Mouse (Mus musculus): ENCODE results near the gene Gm5089. TPM values are rescaled to one million over a fixed set of nuclear protein-coding genes. Genes with fewer than 3 reads are reported as not detected.

Gm5089 gene
- polyA plus RNA-seq, 1 experiment: not detected

DNA sequence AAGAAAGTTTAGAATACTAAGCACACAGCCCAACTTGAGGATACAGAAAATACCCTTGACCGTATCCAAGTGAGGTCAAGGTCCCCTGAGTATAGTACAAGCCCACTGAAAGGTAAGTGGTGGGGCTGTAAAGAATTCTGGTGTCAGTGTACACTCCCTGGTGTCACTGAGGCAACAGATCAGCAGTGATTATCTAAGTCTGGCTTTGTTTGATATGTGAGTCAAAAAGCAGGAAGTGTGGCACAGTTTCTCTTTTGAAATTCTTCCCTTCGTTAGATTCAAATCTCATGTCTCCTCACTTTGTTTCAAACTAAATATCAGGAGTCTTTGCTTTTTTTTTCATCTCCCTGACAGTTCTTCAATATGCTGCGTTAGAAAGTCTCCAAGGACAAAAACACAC, 18.4 kb downstream of the Gm5089 start:
- H3K27me3 ChIP-seq (replicated peaks): peaks cover 14% of the 10 kb centered on the region
- no peaks in the 10 kb centered on the region for H3K36me3 ChIP-seq (replicated peaks; ENCODE audit: low read length)
- no peaks in the 10 kb centered on the region for H3K4me1 ChIP-seq
- TF ChIP-seq FLI1 (IDR thresholded peaks at IDR 0.05; ENCODE audit: low read length): no peak
- TF ChIP-seq GATA1 (IDR thresholded peaks at IDR 0.05; ENCODE audit: borderline replicate concordance, low read length): no peak
- no peaks in the 10 kb centered on the region for H3K9me3 ChIP-seq
- H3K4me3 ChIP-seq (replicated peaks): no peak overlapping the region

DNA sequence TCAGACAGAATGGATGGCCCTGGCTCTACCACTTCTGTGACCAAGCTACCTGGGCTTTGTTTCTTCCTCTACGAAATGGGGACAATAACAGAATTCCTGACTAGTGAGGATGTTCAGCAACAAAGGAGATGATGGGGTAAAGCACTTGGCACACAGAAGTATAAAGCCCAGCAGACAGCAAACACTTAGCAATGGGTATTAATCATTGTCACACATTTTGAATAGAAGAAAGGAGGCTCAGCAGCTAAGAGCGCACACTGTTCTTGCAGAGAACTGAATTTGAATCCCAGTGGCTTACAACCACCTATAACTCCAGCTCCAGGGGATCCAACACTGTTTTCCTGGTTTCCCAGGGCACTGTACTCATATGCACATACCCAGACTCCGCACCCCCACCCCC, 23.3 kb downstream of the Gm5089 start:
- no peak overlapping the region for H3K4me3 ChIP-seq (replicated peaks)
- peaks cover 10% of the 10 kb centered on the region for H3K27me3 ChIP-seq (replicated peaks)
- no peaks in the 10 kb centered on the region for H3K4me1 ChIP-seq
- TF ChIP-seq FLI1 (IDR thresholded peaks at IDR 0.05; ENCODE audit: low read length) (no peak), GATA1 (IDR thresholded peaks at IDR 0.05; ENCODE audit: borderline replicate concordance, low read length) (no peak)
- no peaks in the 10 kb centered on the region for H3K36me3 ChIP-seq (replicated peaks; ENCODE audit: low read length)
- no peaks in the 10 kb centered on the region for H3K9me3 ChIP-seq

DNA sequence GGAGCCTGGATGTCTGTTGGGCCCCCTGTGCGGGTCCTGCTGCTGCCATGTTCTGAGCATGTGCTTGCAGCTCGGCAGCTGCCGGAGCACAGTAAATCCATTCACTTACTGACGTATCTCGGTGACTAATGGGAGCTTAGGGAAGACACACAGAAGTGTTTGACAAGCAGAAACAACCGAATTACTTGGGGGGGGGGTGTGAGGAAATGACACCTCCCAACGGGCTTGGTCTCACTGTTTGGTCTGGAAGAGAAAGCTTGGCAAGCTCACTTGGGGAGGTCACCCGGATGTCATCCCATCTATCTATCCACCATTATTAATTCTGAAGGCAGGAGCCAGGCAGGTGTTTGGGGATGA, 23.7 kb downstream of the Gm5089 start:
- Histone ChIP-seq H3K4me3 (replicated peaks) (no peak overlapping the region), H3K36me3 (replicated peaks; ENCODE audit: low read length) (no peaks in the 10 kb centered on the region), H3K27me3 (replicated peaks) (peaks cover 10% of the 10 kb centered on the region), H3K9me3 (no peaks in the 10 kb centered on the region), H3K4me1 (no peaks in the 10 kb centered on the region)
- TF ChIP-seq FLI1 (IDR thresholded peaks at IDR 0.05; ENCODE audit: low read length) (no peak), GATA1 (IDR thresholded peaks at IDR 0.05; ENCODE audit: borderline replicate concordance, low read length) (no peak)

DNA sequence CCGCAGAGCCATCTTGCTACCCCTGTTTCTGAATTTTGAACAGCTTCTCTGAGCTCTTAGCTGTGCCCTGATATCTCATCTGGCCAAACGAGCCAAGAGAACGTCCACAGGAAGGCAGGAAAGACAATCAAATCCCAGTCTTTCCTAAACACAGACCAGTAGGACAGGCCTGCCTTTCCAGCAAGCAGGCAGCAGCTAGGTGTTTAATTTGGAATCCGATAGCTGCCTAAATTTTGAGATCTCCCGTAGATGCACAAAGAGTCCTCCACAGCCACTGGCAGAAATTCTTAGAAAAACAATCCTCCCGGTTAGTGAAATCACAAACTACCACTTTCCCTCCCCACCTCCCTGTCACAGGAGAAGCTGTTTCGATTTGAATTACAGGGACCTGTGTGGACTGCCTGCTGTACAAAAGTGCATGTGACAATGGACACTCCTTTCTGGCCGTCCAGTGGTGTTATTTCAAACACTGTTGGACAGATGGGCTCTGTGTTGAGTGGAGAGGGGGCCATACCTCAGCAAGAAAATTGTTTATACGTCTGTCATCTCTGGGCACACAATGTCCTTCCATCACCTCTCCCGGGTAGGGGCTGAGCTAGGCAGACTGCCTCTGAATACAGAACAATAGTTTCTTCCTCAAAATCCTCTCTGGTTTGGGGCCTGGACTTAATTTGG, 24.2 kb downstream of the Gm5089 start:
- no peaks in the 10 kb centered on the region for H3K4me1 ChIP-seq
- no peaks in the 10 kb centered on the region for H3K36me3 ChIP-seq (replicated peaks; ENCODE audit: low read length)
- H3K4me3 ChIP-seq (replicated peaks): no peak overlapping the region
- H3K27me3 ChIP-seq (replicated peaks): peaks cover 10% of the 10 kb centered on the region
- no peaks in the 10 kb centered on the region for H3K9me3 ChIP-seq
- no peak for TF ChIP-seq FLI1 (IDR thresholded peaks at IDR 0.05; ENCODE audit: low read length)

DNA sequence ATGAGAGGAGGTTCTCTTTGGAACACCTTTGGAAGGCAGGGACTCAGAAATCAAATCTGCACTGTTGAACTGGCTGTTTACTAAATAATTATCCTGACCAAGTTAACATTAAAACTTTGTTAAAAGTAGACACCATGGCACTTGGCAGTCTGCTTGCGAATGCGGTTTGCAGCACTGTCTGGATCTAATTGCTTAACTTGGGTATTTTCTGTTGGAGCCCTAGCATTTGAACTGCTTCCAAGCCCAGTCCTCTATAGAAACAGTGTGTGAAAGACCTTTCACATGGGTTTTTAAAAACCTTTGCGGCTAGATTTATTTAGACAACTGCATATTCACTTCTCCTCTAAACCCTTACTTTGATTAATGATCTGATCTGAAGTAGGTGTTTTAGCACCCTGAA, 26.5 kb downstream of the Gm5089 start:
- H3K36me3 ChIP-seq (replicated peaks; ENCODE audit: low read length): no peaks in the 10 kb centered on the region
- TF ChIP-seq GATA1 (IDR thresholded peaks at IDR 0.05; ENCODE audit: borderline replicate concordance, low read length) (no peak), FLI1 (IDR thresholded peaks at IDR 0.05; ENCODE audit: low read length) (no peak)
- H3K4me3 ChIP-seq (replicated peaks): no peak overlapping the region
- no peaks in the 10 kb centered on the region; the same call in 1 of the 2 replicates for H3K4me1 ChIP-seq
- peaks cover 11% of the 10 kb centered on the region for H3K27me3 ChIP-seq (replicated peaks)
- no peaks in the 10 kb centered on the region for H3K9me3 ChIP-seq

DNA sequence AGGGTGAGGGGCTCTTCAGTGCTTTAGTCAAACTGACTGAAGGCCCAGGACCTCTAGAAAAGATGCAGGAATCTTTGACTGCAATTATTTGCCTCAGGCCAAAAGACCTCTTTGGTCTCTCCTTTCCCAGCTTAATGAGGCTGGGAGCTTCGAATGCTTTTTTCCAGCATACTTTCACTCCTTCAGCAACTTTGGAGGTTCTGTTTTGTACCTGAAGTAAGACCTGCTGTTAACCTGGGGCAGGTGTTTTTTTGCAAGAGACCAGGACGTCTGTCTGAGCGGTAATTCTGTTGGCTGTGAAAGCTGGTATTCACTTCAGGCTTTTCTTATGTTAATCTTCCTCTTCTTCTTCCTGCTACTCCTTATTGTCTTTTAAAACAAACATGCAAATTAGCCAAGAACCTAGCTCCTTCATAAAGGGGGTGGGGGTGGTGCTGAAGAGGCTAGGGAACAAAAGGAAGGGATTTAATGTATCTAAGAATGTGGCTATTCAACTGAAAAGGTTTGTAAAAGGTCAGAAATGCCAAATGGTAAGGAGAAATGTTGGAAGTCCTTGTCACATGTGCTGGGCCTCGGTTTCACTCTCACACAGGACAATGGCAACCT, 34.6 kb downstream of the Gm5089 start:
- Histone ChIP-seq H3K4me1 (no peaks in the 10 kb centered on the region; the same call in 1 of the 2 replicates), H3K9me3 (no peaks in the 10 kb centered on the region), H3K27me3 (replicated peaks) (peaks cover 6% of the 10 kb centered on the region), H3K4me3 (replicated peaks) (no peak overlapping the region), H3K36me3 (replicated peaks; ENCODE audit: low read length) (no peaks in the 10 kb centered on the region)
- TF ChIP-seq GATA1 (IDR thresholded peaks at IDR 0.05; ENCODE audit: borderline replicate concordance, low read length) (no peak), FLI1 (IDR thresholded peaks at IDR 0.05; ENCODE audit: low read length) (no peak)

DNA sequence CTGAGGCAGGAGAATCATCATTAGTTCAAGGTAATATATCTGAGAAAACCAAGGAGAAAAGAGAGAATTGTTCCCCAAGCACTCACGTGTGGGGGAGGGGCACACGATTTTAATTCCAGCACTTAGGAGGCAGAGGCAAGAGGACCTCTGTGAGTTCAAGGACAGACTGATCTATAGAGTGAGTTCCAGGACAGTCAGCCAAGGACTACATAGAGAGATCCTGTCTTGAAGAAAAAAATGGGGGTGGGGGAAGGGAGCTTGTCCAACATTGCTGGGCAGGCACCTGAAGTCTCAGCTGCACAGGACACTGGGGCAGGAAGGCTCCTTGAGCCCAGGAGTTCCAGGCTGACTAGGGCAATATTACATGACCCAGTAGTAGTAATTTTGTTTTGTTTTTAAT, 36.1 kb downstream of the Gm5089 start:
- Histone ChIP-seq H3K4me1 (no peaks in the 10 kb centered on the region), H3K36me3 (replicated peaks; ENCODE audit: low read length) (no peaks in the 10 kb centered on the region), H3K9me3 (no peaks in the 10 kb centered on the region), H3K27me3 (replicated peaks) (peaks cover 9% of the 10 kb centered on the region), H3K4me3 (replicated peaks) (no peak overlapping the region)
- TF ChIP-seq FLI1 (IDR thresholded peaks at IDR 0.05; ENCODE audit: low read length) (no peak), GATA1 (IDR thresholded peaks at IDR 0.05; ENCODE audit: borderline replicate concordance, low read length) (no peak)

DNA sequence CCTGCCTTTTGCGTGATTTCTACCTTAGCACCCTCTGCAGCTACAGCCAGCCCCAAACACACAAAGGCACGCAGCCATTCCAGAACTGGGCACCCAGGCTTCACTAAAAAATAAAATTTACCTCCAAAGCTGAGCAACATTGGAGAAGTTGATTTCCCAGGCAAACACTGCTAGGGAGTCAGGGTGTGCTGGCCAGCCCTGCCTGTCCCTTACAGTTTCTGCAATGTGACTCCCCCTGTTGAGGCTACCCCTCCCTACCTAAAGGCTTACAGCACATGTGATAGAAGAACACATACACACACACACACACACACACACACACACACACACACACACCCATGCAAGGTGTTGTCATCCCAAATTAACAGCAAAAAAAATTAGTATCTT, 37.4 kb downstream of the Gm5089 start:
- no peak for TF ChIP-seq FLI1 (IDR thresholded peaks at IDR 0.05; ENCODE audit: low read length)
- no peak for TF ChIP-seq GATA1 (IDR thresholded peaks at IDR 0.05; ENCODE audit: borderline replicate concordance, low read length)
- peaks cover 10% of the 10 kb centered on the region for H3K27me3 ChIP-seq (replicated peaks)
- H3K9me3 ChIP-seq: no peaks in the 10 kb centered on the region
- H3K36me3 ChIP-seq (replicated peaks; ENCODE audit: low read length): no peaks in the 10 kb centered on the region
- no peak overlapping the region for H3K4me3 ChIP-seq (replicated peaks)
- H3K4me1 ChIP-seq: no peaks in the 10 kb centered on the region

DNA sequence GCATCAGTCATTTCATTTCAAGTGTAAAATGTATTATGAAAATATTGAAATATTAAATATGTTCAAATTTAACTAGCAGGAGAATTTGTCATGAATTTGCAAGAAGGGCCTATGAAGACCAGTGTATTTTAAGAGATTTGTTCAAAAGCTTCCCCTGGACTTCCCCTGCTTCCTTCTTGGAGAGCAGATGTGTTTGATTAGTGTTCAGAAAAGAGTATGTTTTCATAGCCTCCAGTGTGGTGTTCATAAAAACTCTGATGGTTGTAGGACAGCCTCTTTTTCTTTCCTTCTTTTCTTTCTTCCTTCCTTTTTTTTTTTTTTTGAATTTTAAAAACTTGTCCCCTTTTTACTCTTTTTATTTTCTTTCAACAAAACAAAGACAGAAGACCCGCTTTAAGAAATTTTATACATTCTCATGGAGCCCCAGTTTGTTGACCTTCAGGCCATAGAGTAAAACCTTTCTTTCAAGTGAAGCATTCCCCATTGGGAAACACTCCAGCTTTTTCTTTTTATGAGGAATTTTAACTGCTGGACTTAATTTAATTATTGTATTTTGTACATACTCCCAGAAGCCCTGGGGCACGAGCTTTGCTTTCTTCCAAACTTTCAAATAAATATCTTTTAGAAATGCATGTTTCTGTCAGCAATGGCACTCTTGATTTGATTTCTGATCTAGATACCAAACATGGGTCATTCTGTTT, 37.9 kb downstream of the Gm5089 start:
- TF ChIP-seq GATA1 (IDR thresholded peaks at IDR 0.05; ENCODE audit: borderline replicate concordance, low read length) (no peak), FLI1 (IDR thresholded peaks at IDR 0.05; ENCODE audit: low read length) (no peak)

DNA sequence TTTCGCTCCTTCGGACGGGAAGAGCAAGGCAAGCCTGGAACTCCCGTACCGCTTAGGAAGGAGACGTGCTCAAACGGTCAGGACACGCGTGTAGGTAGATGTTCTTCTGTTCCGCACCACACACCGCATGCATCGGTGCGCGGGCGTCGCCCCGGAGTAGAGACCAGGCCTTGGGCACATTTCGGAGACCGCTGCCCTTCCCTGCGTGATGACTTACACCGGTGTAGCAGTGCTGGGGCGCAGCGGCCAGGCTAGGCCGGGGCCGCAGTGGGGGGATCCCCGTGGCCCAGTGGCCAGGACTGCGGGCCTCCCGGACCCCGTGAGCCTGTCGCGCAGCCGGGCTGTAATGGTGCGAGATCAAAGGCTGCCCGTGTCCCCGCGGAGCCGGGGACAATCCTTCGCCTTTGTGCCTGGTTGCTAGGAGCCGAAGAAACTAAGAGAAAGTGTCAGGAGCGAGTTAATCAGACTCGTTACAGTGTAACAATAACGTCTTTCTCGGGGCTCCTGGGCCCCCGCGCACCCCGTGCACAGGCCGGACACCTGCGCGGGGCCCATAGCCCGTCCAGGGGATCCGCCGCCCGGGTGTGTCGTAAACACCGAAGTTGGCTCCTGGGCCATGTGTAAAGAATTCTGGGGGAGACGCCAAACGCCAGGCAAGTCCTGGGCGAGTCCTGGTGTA, 44.2 kb downstream of the Gm5089 start:
- H3K27me3 ChIP-seq (replicated peaks): peaks cover 48% of the 10 kb centered on the region
- peaks cover 7% of the 10 kb centered on the region; the same call in 1 of the 2 replicates for H3K9me3 ChIP-seq
- peaks cover 7% of the 10 kb centered on the region for H3K4me1 ChIP-seq
- TF ChIP-seq FLI1 (IDR thresholded peaks at IDR 0.05; ENCODE audit: low read length) (no peak), GATA1 (IDR thresholded peaks at IDR 0.05; ENCODE audit: borderline replicate concordance, low read length) (no peak)
- H3K36me3 ChIP-seq (replicated peaks; ENCODE audit: low read length): no peaks in the 10 kb centered on the region
- H3K4me3 ChIP-seq (replicated peaks): peak overlapping the region; percentile 85

More for the DNA sequence above, 37.9 kb downstream of the Gm5089 start:
- Histone ChIP-seq H3K4me3 (replicated peaks) (no peak overlapping the region), H3K9me3 (no peaks in the 10 kb centered on the region), H3K27me3 (replicated peaks) (peaks cover 15% of the 10 kb centered on the region), H3K36me3 (replicated peaks; ENCODE audit: low read length) (no peaks in the 10 kb centered on the region), H3K4me1 (no peaks in the 10 kb centered on the region)

Data from megakaryocyte, embryonic 14.5 days (primary cell).